Mouse (Mus musculus) megakaryocyte-erythroid progenitor cell, adult 5-6 weeks (primary cell): ENCODE data around the gene Asz1. TPM values are rescaled to one million over a fixed set of nuclear protein-coding genes. Genes with fewer than 3 reads are reported as not detected.

Experiments used
- ATAC-seq: replicated peaks from 2 replicates; pipeline ENCODE4 v1.8.0; 2016; ENCODE audit warnings: mild to moderate bottlenecking, inconsistent platforms; ENCODE audit not compliant: severe bottlenecking, poor library complexity, low FRiP score, low TSS enrichment
- total RNA-seq, 2 experiments: library from RNA; stranded (forward) in 1 of 2; stranded (reverse) in 1 of 2; fragments of 200-1000, 215-1000 nt in 1 of 2; fragments of >200 nt in 1 of 2; fragmentation: Nextera tagmentation in 1 of 2; gene quantifications; 2 replicates each; pipeline ENCODE4 v1.2.3; 2014 to 2017

Gene Asz1
- total RNA-seq (2014; fragmentation: Nextera tagmentation) (not detected in 2 replicates), total RNA-seq (2017) (not detected in 2 replicates)

DNA sequence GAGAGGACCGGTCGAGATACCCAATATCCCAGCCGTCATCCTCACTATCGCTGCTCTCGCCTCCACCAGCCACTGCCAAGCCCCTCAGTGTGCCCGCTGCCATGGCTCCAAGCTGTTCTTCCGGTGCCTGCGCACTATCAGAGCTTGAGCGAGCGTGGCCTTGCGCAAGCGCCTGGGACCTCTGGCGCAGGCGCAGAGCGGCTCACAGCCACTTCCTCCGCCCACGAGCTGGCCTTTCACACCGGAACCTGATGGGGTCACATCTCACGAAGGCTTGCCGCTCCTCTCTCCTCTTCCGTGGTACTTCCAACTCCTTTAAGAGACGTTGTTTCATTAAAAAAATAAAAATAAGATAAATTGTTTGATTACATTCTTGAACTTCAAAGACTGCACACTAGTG lies at the start of gene Asz1:
TSS of gene Asz1 (minus strand) at position 128 of the 400 bp plus-strand sequence.
- no peak for ATAC-seq

DNA sequence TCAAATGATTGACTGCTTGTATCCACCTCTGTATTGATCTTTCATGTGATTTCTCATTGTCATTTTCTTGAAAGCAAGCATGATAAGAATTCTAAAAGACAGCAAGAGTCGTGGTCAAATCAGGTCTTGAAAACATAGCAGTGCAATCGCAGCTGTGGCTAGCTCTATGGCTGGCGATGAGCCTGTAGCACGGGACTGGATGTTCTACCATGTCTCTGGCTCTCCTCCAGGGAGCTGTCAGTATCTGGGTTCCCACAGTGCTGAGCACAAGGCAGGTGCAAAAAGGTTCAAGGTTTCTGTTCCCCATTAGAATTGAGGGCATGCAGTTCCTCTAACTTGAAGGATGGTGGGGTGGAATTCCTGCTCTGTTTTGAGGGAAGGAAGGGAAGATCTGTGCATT lies 44.2 kb upstream of the Asz1 start:
- no peak for ATAC-seq

DNA sequence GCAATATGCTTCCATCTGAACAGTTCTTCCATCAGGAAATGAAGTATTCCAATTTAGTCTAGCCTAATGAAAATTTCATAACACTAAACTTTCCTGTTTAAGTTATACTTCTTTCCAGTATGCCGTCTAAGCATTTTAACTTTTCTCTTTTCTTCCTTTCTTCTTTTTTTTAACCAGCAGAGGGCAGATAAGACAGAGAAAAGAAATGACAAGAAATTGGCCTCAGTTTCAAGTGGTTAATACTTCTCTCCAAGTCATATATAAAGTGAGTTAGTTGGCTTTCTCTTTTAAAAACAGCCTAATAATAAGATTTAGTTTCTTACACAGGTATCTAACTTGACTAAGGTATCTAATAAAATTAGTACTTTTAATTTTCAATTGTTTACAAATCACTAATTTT lies 26.4 kb upstream of the Asz1 start:
- no peak for ATAC-seq

DNA sequence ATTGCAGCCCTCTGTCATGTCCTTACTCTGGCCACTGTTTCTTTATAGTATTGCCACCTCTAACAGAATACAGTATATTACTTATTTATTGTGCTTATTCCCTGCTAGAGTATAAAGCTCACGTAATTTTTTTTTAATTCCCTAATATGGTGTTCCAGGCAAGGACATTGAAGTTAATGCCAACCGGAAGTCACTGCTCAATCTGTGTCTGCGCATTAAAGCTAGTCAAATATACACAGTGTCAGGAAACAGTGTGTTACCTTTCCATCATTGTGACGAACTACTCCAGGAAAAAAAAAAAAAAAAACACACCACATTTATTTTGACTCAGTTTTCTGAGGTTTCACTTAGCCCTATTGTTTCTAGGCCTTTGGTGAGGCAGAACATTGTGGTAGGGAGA lies 19.2 kb upstream of the Asz1 start:
- no peak for ATAC-seq

DNA sequence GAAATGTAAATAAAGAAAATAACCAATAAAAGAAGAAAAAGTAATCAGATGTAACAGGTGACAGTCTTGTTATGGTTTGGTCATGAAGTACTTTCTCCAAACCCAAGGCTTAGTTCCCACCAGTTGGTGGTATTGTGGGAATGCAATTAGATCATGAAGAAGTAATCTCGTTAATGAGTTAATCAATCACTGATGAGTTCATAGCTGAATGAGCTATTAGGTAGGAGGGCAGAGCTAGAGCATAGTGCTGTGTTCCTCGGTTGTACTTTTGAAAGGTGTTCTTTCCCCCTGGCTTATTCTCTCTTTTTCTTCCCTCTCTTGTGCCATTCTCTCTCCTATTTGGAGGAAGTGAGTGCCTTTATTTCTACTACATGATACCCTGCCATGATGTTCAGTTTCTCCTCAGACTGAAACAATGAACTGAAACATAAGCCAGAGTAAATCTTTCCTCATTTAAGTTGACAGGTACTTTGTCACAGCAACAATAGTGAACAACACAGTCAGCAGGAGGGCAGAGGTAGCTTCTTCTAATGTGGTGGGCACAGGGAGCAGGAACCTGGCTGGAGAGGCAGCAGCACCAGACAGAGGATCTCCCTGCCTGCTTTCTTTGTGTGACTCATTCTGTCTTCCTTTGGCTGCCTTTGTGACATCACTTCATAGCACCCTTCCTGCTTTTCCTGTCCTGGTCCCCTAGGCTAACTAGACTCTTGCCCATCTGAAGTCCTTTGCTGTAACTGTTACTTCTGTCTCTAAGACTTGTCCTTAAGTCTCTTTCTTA lies 18.5 kb upstream of the Asz1 start:
- no peak for ATAC-seq

DNA sequence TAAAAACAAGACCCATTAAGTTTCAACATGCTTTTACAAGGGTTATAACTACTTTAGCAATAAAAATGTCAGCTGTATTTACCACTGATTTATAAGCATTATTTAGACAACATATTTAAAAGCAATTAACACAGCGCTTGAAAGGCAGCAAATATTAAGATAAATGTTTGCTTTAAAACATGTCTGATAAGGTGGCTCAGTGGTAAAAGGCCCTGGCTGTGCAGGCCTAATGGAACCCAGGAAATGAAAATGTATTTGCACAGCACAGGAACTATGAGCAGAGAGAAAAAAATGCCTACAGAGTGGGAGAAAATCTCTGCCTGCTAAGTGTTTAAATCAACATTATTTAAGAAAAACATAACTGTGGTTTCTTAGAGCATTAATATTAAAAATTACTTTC lies 12.0 kb downstream of the Asz1 start:
- ATAC-seq: no peak

DNA sequence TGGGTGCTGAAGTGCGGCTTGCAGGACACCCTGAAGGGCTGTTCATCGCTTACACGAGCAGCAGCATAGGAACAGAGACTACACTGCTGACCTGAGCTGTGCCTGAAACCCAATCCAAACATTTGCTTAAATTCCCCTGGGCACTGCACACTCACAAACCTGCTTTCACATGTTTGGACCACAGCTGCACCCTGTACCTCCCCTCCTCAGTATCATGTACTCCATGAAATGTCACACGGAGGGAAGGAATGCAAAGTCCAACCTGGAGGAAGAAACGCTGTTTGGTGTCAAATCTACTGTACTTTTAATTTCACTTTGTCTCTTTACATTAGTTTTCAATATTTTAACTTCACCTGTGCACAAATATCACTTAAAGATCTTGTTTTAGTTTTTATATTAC lies 19.8 kb downstream of the Asz1 start:
- no peak for ATAC-seq

DNA sequence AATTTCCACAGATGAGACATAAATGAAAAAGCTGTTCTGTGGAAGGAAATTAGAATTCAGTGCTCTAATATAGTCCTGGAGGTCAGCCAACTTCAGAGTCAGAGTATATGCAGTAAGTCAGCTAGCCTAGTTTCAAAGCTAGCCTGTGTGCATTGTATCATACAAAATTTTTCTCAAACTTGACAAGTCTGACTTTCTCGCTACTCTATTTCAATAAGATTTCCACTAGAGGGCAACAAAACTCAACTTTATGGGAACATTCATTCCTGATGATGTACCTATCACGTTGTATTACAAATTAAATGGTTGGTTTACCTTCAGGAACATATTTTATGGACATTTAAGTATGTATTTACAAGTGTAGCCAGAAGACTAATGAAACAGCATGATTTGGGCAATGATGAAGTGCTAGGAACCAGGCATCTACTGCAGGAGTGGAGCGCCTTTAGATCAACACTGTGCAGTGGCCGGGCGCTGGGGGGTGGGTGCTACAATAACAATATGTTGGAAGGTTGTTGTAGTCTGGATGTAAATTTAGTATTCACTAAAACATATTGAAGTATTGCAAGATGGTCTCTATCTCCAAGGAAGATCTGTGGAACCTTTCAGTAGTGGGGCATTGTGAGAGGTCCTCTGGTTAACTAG lies 21.6 kb downstream of the Asz1 start:
- peak; percentile 47; the same call in 1 of the 2 replicates for ATAC-seq

DNA sequence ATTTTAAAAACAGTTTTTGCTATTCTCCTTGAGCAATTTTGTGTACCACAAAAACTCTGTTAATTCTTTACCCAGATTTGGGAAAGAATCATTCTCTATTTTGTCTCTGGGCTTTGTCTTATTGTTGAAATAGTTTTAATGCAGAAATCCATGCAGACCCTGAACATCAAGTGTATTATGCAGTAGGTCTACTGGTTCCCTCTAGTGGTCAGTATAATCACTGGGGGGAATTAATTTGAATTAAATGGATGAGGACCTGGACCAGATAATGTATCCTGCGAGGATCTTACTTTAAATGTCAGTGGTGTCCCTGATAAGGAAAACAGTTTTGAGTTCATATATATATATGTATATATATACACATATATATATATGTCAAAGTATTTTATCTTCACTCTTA lies 30.2 kb downstream of the Asz1 start:
- ATAC-seq: peak; percentile 61

DNA sequence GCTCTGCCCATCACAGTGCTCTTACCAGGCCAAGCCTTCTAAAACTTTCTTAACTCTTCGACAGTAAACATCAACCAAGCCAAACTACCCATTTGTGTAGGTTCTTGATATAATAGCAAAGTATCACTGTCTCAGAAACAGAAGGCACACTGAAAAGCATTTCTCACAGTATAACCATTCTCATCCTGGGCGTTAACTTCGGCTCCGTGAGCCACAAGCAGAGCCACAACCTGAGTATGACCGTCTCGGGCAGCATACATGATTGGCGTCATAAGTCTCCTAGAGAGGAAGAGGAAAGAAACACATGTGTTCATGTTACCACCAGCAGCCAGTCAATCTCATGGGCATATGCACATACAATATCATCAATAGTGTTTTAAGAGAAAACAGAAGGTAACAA lies 31.9 kb downstream of the Asz1 start:
- ATAC-seq: no peak

DNA sequence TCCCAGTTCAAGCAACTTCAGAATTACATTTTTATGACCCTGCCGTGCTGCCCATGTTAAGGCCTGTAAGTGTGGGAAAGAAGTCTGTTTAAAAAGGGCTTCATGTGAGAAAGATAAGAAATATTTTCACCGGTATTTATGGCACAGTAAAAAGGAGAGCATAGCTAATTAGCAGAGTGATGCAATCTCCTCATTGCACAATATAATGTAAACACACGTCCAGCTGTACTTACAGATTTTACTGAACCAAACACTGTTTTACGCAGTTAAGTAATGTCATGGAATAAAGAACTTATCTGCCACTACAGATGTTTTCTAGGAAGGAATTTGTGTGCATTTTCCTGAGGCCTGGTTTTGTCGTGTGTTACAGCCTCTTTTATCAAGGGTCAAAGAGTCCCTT lies 32.3 kb downstream of the Asz1 start:
- no peak for ATAC-seq

DNA sequence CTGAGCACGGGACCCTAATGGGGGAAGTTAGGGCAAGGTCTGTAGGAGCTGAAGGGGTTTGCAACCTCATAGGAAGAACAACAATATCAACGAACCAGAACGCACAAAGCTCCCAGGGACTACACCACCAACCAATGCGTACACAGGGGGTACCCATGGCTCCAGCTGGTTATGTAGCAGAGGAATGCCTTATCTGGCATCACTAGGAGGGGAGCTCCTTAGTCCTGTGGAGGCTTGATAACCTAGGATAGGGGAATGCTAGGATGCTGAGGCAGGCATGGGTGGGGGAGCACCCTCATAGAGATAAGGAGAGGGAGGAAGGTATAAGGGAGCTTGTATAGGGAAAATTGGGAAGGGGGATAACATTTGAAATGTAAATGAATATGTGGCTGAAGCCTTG lies 51.0 kb downstream of the Asz1 start:
- no peak for ATAC-seq

DNA sequence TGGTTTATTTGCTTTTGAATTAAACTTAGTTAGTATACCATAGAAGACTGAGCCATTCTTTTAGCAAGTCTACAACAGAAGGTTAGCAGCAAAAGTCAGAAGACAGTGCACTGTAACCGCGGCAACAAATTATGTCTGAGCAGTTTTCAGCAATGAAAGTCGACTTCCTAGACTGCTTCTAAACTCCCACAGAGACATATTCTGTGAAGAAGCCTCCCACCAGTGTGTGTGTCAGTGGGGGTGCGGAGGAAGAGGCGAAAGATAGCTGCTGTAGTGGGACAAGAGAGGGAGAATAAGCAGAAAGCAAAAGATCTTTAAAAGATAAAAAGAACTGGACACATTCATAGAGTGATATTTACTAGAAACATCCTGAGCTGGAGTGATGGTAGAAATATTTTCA lies 57.2 kb downstream of the Asz1 start:
- ATAC-seq: no peak

DNA sequence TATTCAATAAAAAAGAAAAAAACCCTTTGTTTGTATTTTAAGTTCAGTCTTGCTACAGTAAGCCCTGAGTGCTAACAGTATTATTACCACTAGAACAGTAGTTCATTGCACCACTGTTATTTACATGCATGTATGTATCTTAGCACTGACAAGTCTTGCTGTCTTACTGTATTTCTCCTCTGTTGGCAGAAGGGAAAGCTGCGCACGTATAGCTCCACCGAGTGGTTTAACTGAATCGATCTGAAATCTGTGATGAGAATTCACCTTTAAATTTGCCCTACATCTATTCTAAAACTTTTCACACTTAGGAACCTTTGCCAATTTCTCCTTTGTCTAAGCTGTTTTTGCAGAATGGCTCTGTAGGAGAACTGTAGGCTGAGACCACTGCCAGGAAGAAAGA lies 64.6 kb downstream of the Asz1 start:
- no peak for ATAC-seq

DNA sequence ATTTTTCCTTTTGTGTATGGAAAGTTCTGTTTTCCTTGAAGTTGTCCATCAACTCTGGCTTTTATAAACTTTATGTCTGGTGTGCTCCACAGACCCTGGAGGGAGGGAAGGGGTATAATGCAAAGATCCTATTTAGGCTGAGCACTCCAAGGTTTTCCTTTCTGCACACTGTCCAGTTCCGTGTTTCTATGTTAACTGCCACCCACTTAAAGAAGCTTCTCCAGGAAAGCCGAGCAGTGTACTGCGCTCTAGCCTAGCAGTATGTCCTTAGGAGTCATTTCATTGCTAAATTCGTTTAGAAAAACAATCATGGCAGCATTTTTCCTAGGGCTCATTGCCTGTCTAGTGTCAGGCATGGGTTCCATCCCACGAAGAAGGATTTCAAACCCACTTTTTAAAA lies 65.7 kb downstream of the Asz1 start:
- ATAC-seq: no peak

DNA sequence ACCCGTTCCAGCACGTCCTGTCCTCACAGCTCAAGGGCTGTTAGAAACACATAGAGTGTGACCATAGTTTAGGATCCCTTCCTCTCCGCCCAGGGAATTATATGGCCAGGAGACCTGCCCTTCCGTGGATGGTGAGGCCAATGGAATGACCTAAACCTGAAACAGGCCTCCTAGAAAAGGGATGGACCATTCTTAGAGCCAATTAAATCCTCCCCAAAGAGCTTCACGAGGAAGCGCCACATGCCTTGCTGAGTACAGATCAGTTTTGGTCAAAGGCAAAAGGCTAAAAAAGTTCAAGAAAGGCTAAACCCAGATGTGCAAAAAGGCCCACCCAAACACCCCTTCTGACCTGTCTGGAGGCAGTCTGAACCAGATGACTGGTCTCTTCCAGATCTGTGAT lies 76.6 kb downstream of the Asz1 start:
- no peak for ATAC-seq

DNA sequence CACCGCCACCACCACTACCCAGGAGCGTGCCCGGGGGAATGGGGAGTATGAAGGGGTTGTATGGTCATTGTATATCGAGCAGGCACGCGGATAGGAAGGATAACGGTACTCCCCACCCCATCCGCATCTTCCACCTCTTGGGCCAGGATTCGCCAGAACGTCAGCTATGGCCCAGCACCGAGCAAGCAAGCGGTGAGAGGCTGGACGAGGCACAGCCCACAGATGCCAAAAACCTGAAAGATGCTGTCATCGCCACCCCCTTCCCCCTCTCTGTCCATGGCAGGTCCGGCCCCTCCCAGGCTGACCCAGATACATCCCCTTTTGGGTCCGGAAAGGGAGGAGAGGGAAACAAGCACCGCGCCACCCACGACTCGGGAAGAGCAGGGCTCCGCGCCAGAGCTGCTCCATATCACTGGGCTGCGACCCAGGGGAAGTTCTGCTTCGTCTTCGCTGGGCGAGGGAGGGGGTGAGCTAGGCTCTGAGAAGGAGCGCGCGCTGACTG lies 77.3 kb downstream of the Asz1 start:
- no peak for ATAC-seq

DNA sequence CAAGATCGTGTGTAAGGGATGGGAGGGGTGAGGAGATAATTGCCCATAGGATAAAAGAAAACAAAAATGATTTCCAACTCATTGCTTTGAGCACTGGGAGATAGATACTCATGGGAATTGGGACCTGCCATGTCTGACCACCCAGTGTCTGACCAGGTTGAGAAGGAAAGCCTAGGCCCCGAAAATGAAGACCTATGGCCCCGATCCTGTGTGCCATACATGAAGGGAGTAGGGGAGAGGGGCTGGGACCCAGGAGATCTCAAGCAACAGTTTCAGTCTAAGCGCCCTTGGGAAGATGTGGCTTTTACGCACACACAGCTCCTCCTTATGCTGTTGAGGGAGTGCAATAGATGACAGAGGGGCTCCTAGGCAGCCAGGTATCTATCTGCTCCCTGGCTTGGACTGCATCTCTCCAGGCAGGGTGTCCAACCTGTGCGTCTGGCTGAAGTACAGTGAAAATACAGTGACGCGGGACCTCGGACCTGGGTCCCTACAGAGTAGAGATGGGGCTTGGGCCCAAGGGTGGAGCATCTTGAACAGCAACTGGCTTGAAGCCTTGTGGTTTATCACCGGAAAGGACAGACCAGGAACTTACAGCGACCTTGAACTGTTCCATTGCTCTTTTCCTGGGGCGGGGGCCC lies 77.9 kb downstream of the Asz1 start:
- no peak for ATAC-seq

DNA sequence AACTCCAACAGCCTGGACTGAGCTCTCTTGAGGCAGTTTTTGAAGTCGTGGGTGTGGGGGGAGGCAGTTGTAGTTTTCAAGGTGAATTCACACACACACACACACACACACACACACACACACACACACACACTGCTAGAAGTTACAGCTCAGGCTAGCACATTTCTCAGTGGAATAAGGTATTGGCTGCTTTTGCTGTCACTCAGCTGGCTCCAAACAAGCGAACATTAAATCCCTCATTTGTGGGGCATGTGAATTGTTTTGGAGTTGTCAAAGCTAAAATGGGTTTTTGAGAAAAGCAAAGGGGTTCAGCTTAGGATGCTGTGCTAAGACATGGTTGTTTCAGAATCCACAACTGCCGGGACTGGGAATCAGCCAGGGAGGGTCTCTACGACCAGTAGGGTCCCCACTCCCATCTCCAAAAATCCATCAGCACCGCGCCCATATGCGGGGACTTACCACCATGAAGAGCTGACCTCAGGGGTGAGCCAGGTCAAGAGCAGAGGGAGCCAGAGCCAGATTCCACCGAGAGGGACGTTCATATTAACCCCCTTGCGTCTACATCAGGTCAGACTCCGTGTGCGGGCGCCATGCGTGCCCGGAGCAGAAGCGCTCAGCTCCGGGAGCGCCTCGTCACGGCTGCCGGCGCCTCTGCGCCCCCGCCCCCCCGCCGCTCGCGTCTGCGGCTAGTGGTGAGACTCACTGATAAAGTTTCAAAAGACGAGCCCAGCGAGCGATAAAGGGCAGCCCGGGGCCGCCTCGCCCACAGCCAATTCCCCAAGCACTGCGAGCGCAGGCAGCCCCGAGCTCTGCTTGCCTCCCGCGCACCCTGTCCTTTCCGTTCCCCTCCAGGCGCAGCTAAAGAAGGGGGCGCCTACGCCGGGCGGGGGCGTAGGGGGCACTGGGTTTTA lies 78.9 kb downstream of the Asz1 start, which contains the start of gene Wnt2:
TSS of gene Wnt2 (minus strand) at position 840 of the 911 bp plus-strand sequence.
- ATAC-seq: peak; percentile 96
